Mouse (Mus musculus) embryonic facial prominence, embryonic 10.5 days (tissue): ENCODE measurements at regions not wholly inside any gene's neighbourhood (a gene's known extent, or its start where the extent isn't known, plus 50 kb on each side); places are given as distances from the start of the nearest gene placed in this dataset.

ENCODE experiments used
- DNase-seq: peaks from one replicate; pipeline ENCODE4 v3.0.0-alpha.2; 2017; ENCODE audit warnings: low spot score
- H3K27ac ChIP-seq: fragments of 300-500 bp; sonication (generic); replicated peaks from 2 replicates; pipeline ENCODE4 v1.5.1; 2016; ENCODE audit warnings: mild to moderate bottlenecking
- H3K27me3 ChIP-seq: fragments of 300-500 bp; sonication (generic); replicated peaks from 2 replicates; pipeline ENCODE4 v1.6.1; 2016; ENCODE audit warnings: low read depth, mild to moderate bottlenecking; ENCODE audit not compliant: poor library complexity, severe bottlenecking
- H3K36me3 ChIP-seq: fragments of 300-500 bp; sonication (generic); replicated peaks from 2 replicates; pipeline ENCODE4 v1.6.1; 2016; ENCODE audit warnings: mild to moderate bottlenecking, moderate library complexity
- H3K4me1 ChIP-seq: fragments of 300-500 bp; sonication (generic); 2 replicates; pipeline ENCODE4 v1.6.1; 2016
- H3K4me3 ChIP-seq: fragments of 300-500 bp; sonication (generic); 2 replicates; pipeline ENCODE4 v1.5.1; 2016; ENCODE audit warnings: mild to moderate bottlenecking, moderate library complexity
- H3K9me3 ChIP-seq: fragments of 300-500 bp; sonication (generic); 2 replicates; pipeline ENCODE4 v1.6.1; 2016; ENCODE audit warnings: mild to moderate bottlenecking
- WGBS: fragments of 180-500 bp; shearing (Covaris S2); methylation state at CpG from one replicate; pipeline ENCODE4 v1.1.7; 2016; 5-methylcytosine and 5-hydroxymethylcytosine counted together

DNA sequence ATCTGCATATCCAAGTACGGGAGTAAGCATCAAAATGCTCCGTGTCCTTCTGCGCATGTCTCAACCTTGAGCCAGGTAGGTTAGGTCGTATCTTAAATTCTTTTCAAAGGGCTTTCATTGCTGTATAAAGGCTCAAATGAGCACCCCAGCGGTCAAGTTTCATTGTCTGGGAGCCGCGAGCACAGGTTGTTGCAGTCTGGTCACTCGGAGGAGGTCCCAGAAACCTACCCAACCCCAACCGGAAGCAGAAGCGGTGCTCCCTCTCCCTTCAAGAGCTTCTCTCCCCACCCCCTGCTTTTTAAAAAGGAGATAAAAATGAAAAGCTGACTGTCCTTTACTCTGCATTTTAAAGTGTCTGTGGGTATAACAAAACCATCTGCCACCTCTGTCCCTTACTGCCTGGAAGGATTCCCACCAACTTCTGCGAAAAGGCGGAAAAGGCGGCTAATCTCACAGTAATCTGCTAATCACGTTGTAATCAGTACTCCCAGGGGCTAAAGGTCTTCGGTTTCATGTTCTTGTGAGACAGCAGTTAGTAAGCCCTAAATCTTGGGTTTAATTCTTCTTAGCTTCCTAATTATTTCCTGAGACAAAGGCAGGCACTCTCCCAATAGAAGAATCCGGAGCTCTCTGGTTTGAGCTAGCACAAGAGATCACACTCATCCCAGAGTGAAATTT is 2081.0 kb downstream of the A830018L16Rik start:
- peak; percentile 48 for DNase-seq
- peak overlapping the region; percentile 37; the same call in 1 of the 2 replicates for H3K27ac ChIP-seq
- no peaks in the 10 kb centered on the region for H3K36me3 ChIP-seq
- H3K9me3 ChIP-seq = no peaks in the 10 kb centered on the region
- WGBS = 21% methylated on average over 16 of the region's 16 CpGs
- peak overlapping the region; percentile 37 for H3K4me3 ChIP-seq
- H3K4me1 ChIP-seq = peaks cover 15% of the 10 kb centered on the region
- H3K27me3 ChIP-seq = no peaks in the 10 kb centered on the region

DNA sequence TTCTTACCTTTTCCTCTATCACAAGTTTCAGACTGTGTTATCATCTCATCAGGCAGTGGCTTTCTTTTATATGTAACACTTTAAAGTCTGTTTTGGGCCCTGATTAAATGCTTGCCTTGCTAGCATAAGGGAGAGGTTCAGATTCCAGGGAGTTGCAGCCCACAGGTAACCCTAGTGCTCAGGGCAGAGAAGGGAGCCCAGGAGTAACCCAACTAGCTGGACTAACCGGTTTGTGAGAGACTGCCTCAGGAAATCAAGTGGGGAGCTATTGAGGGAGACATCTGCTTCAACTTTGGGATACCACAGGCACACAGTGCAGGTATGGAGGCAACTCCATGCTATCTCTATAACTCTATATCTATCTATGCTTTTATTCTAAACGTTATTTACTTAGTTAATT is 2082.5 kb downstream of the A830018L16Rik start:
- Histone ChIP-seq H3K4me3 (no peak overlapping the region), H3K9me3 (no peaks in the 10 kb centered on the region), H3K4me1 (peaks cover 15% of the 10 kb centered on the region), H3K36me3 (no peaks in the 10 kb centered on the region), H3K27me3 (no peaks in the 10 kb centered on the region), H3K27ac (no peak overlapping the region)
- DNase-seq = peak; percentile 44
- WGBS = 22% methylated on average over 2 of the region's 2 CpGs

DNA sequence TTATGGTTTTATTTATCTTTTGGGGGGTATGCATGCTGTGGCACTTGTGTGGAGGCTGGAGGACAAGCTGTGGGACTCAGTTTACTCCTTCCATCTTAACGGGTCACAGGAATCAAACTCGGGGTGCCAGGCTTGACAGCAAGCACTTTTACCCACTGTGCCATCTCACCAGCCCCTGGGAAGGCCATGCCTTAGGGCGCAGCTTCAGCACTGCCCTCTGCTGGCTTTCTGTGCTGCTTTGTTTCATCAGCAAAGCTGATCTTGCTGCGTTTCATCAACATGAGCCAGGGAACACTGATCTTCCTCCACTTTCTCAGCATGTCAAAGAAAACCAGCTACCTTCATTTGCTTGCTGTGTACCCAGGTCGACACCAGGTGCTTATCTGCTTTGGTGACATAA is 2086.6 kb downstream of the A830018L16Rik start:
- peak; percentile 41 for DNase-seq
- H3K36me3 ChIP-seq = no peaks in the 10 kb centered on the region
- peaks cover 6% of the 10 kb centered on the region for H3K4me1 ChIP-seq
- H3K27me3 ChIP-seq = no peaks in the 10 kb centered on the region
- no peak overlapping the region for H3K4me3 ChIP-seq
- no peaks in the 10 kb centered on the region for H3K9me3 ChIP-seq
- WGBS = 28% methylated on average over 5 of the region's 5 CpGs
- no peak overlapping the region for H3K27ac ChIP-seq

DNA sequence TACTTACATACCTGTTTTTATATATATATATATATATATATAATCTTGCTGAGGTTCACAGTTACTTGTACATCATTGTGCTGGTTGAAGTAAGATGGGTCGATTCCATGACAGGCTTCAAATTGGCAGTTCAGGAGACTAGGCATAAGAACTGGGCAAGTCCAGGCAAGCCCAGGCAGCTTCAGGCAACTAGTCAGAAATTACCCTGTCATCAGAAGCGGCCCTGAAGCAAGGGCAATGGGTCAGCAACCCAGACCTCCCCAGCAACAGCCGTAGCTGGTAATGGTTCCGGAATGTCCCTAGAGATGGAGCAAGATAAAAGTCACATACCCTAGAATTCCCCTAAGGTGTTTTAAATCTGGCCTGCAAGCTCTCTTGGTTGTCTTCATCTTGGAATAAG is 2088.0 kb downstream of the A830018L16Rik start:
- Histone ChIP-seq H3K4me3 (no peak overlapping the region), H3K36me3 (no peaks in the 10 kb centered on the region), H3K27ac (no peak overlapping the region), H3K4me1 (peaks cover 5% of the 10 kb centered on the region; the same call in 1 of the 2 replicates), H3K9me3 (no peaks in the 10 kb centered on the region), H3K27me3 (no peaks in the 10 kb centered on the region)
- 41% methylated on average over 4 of the region's 4 CpGs for WGBS
- DNase-seq = peak; percentile 24

DNA sequence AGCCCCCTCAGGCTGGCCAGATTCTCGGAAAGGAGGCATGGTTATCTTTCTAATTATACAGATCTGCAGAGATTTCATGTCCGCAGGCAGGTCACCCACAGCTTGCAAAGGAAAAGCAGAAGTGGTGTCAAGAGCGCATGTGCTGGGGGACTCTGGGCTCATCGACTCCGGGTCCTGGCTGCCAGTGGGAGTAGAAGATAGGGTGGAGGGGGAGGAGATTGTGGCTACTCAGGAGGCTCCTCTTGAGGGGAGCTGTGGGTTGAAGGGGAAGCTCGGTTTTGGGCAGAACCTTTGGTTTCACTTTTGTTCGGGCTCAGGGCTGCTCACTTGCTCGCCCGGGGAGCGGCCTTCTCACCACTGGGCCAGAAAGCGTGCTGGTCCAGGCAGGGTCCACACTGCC is 2099.9 kb downstream of the A830018L16Rik start:
- WGBS = 93% methylated on average over 11 of the region's 11 CpGs
- no peaks in the 10 kb centered on the region for H3K4me1 ChIP-seq
- no peak for DNase-seq
- H3K27me3 ChIP-seq = no peaks in the 10 kb centered on the region
- H3K36me3 ChIP-seq = no peaks in the 10 kb centered on the region
- H3K4me3 ChIP-seq = no peak overlapping the region
- H3K27ac ChIP-seq = no peak overlapping the region
- peaks cover 11% of the 10 kb centered on the region; the same call in 1 of the 2 replicates for H3K9me3 ChIP-seq
